Mouse (Mus musculus) hindbrain, embryonic 11.5 days (tissue): ENCODE measurements around the gene Capn1. TPM values are rescaled to one million over a fixed set of nuclear protein-coding genes. Genes with fewer than 3 reads are reported as not detected.
A peak's percentile ranks its signal among the peaks of the same experiment; 100 is the strongest.

Experiments used
- ATAC-seq: fragments of 200-750 bp; cut with Nextera tagmentation; 2 replicates; pipeline ENCODE4 v1.8.0; 2017; ENCODE audit warnings: mild to moderate bottlenecking, moderate TSS enrichment, moderate library complexity; ENCODE audit not compliant: low FRiP score
- DNase-seq: peaks from one replicate; pipeline ENCODE4 v3.0.0-alpha.2; 2015; ENCODE audit warnings: low spot score
- H3K27ac ChIP-seq: fragments of 300-500 bp; sonication (generic); 2 replicates; pipeline ENCODE4 v1.5.1; 2014; ENCODE audit warnings: mild to moderate bottlenecking, low read depth, low read length
- H3K27me3 ChIP-seq: fragments of 300-500 bp; sonication (generic); 2 replicates; pipeline ENCODE4 v1.6.1; 2014; ENCODE audit warnings: mild to moderate bottlenecking, low read length, moderate library complexity, mixed read lengths; ENCODE audit not compliant: control insufficient read depth, insufficient read depth
- H3K36me3 ChIP-seq: fragments of 300-500 bp; sonication (generic); 2 replicates; pipeline ENCODE4 v1.6.1; 2014; ENCODE audit warnings: mild to moderate bottlenecking, low read length, moderate library complexity, mixed read lengths; ENCODE audit not compliant: control insufficient read depth, insufficient read depth
- H3K4me1 ChIP-seq: fragments of 300-500 bp; sonication (generic); replicated peaks from 2 replicates; pipeline ENCODE4 v1.6.1; 2014; ENCODE audit warnings: low read length, mixed read lengths; ENCODE audit not compliant: control insufficient read depth, insufficient read depth
- H3K4me2 ChIP-seq: fragments of 300-500 bp; sonication (generic); replicated peaks from 2 replicates; pipeline ENCODE4 v1.6.1; 2014; ENCODE audit warnings: mild to moderate bottlenecking, low read depth, low read length
- H3K4me3 ChIP-seq: fragments of 300-500 bp; sonication (generic); 2 replicates; pipeline ENCODE4 v1.5.1; 2014; ENCODE audit warnings: low read depth, low read length
- H3K9ac ChIP-seq: fragments of 300-500 bp; sonication (generic); 2 replicates; pipeline ENCODE4 v1.6.1; 2014; ENCODE audit warnings: low read depth, low read length
- H3K9me3 ChIP-seq: fragments of 300-500 bp; sonication (generic); 2 replicates; pipeline ENCODE4 v1.6.1; 2016; ENCODE audit warnings: low read length; ENCODE audit not compliant: control insufficient read depth
- WGBS: fragments of 180-500 bp; shearing (Covaris S2); extraction: QIAGEN DNeasy Blood & Tissue Kit; methylation state at CpG from one replicate; pipeline ENCODE4 v1.1.7; 2014; 5-methylcytosine and 5-hydroxymethylcytosine counted together
- polyA plus RNA-seq: library from polyadenylated mRNA; unstranded; fragments of >200 nt; fragmentation: Nextera tagmentation; extraction: Ambion mirVana; gene quantifications from 2 replicates; pipeline ENCODE4 v1.2.1, GENCODE M21; 2014

Capn1 gene
- polyA plus RNA-seq, 1 experiment from 2014 or later, result 3.8 TPM

GRCm38 (mm10) chr19:6005541-6005940 is 10.2 kb downstream of the Capn1 start:
- H3K27me3 ChIP-seq, result no peaks in the 10 kb centered on the region
- ATAC-seq, result no peak
- no peaks in the 10 kb centered on the region for H3K36me3 ChIP-seq
- H3K4me3 ChIP-seq, result no peak overlapping the region
- WGBS, result 69% methylated on average over 11 of the region's 11 CpGs
- H3K9me3 ChIP-seq, result no peaks in the 10 kb centered on the region
- no peak overlapping the region for H3K27ac ChIP-seq
- no peak for DNase-seq
- H3K4me2 ChIP-seq, result no peak overlapping the region
- H3K9ac ChIP-seq, result no peak overlapping the region
- no peaks in the 10 kb centered on the region for H3K4me1 ChIP-seq

GRCm38 (mm10) chr19:5999969-6000368 is 15.7 kb downstream of the Capn1 start:
- no peak for ATAC-seq
- Histone ChIP-seq H3K27ac (no peak overlapping the region), H3K4me1 (no peaks in the 10 kb centered on the region), H3K4me3 (no peak overlapping the region), H3K27me3 (no peaks in the 10 kb centered on the region), H3K36me3 (no peaks in the 10 kb centered on the region), H3K9me3 (no peaks in the 10 kb centered on the region), H3K9ac (no peak overlapping the region), H3K4me2 (no peak overlapping the region)
- no peak for DNase-seq
- WGBS, result 82% methylated on average over 5 of the region's 5 CpGs

DNA sequence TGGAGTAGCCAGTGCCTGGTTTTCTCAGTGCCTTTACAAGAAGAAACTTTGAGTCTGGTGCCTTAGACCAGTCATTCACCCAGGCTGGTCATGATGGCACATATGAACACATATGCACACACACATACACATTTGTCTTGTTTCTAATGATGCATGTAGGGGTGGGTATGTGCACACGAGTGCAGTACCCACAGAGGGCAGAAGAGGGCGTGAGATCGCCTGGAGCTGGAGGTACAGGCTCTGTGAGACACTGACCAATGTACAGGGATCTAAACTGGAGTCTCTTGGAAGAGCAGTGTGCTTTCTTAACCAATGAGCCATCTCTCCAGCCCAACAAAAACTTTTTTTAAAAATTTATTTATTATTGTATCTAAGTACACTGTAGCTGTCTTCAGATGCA is 17.5 kb downstream of the Capn1 start:
- Histone ChIP-seq H3K36me3 (no peaks in the 10 kb centered on the region), H3K27ac (no peak overlapping the region), H3K9me3 (no peaks in the 10 kb centered on the region), H3K27me3 (no peaks in the 10 kb centered on the region), H3K4me3 (no peak overlapping the region), H3K9ac (no peak overlapping the region), H3K4me2 (no peak overlapping the region), H3K4me1 (no peaks in the 10 kb centered on the region)
- DNase-seq, result no peak
- WGBS, result 82% methylated on average over 3 of the region's 3 CpGs
- no peak for ATAC-seq

DNA sequence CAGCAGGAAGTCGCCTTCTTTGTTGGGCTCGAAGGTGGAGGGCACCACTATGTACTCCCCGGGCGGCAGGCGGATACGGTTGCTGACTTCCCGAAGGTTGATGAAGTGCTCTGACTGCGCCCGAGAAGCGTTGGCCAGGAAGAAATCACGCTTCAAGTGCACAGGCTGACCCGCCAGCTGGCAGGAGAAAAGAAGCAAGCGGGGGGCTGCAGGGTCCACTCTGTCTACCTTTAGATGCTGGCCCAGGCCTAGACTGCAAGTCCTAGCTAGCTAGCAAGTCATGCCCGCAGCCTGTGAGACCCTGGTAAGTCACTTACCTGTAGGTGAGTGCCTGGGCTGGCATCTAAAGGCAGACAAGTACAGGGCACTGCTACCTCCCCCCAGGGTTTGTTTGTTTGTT is 21.0 kb downstream of the Capn1 start:
- no peaks in the 10 kb centered on the region for H3K9me3 ChIP-seq
- DNase-seq (no peak), ATAC-seq (no peak)
- H3K9ac ChIP-seq, result no peak overlapping the region
- no peaks in the 10 kb centered on the region for H3K27me3 ChIP-seq
- H3K36me3 ChIP-seq, result no peaks in the 10 kb centered on the region
- no peaks in the 10 kb centered on the region for H3K4me1 ChIP-seq
- H3K4me2 ChIP-seq, result no peak overlapping the region
- no peak overlapping the region for H3K27ac ChIP-seq
- H3K4me3 ChIP-seq, result no peak overlapping the region
- WGBS, result 88% methylated on average over 14 of the region's 14 CpGs

- Histone ChIP-seq H3K4me1 (peaks cover 5% of the 10 kb centered on the region; the same call in 1 of the 2 replicates), H3K9me3 (no peaks in the 10 kb centered on the region), H3K27me3 (no peaks in the 10 kb centered on the region), H3K4me2 (no peak overlapping the region), H3K4me3 (no peak overlapping the region), H3K9ac (no peak overlapping the region), H3K36me3 (no peaks in the 10 kb centered on the region), H3K27ac (no peak overlapping the region)
- ATAC-seq, result no peak
- 79% methylated on average over 7 of the region's 7 CpGs for WGBS
- DNase-seq, result no peak
These were observed 23.7 kb downstream of the Capn1 start for GRCm38 (mm10) chr19:5992012-5992411.

GRCm38 (mm10) chr19:5991467-5991866 is 24.2 kb downstream of the Capn1 start:
- H3K36me3 ChIP-seq, result no peaks in the 10 kb centered on the region
- H3K27ac ChIP-seq, result no peak overlapping the region
- no peaks in the 10 kb centered on the region for H3K9me3 ChIP-seq
- H3K27me3 ChIP-seq, result no peaks in the 10 kb centered on the region
- H3K4me1 ChIP-seq, result peaks cover 5% of the 10 kb centered on the region; the same call in 1 of the 2 replicates
- no peak for DNase-seq
- no peak for ATAC-seq
- no peak overlapping the region for H3K4me2 ChIP-seq
- H3K9ac ChIP-seq, result 0 out of 2 replicates have a peak overlapping the region, but pooled peaks have one; percentile 4
- no peak overlapping the region for H3K4me3 ChIP-seq
- 84% methylated on average over 7 of the region's 7 CpGs for WGBS

DNA sequence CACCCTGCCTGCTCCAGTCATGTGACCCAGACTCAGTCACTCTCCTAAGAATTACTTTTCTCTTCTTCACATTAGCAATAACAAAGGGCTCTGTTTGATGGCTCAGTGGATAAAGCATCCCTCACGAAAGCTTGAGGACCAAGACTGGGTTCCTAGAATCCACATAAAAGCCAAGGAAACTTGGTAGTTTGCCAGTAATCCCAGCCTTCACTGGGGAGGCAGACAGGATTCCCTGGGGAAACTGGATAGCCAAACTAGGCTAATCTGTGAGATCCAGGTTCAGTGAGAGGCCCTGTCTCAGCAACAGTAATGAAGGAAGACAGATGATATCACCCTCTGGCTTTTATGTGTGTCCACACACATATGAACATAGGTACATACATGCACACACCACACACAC is 24.8 kb downstream of the Capn1 start:
- H3K9ac ChIP-seq, result no peak overlapping the region
- 75% methylated on average over 1 of the region's 1 CpGs for WGBS
- no peak for ATAC-seq

DNA sequence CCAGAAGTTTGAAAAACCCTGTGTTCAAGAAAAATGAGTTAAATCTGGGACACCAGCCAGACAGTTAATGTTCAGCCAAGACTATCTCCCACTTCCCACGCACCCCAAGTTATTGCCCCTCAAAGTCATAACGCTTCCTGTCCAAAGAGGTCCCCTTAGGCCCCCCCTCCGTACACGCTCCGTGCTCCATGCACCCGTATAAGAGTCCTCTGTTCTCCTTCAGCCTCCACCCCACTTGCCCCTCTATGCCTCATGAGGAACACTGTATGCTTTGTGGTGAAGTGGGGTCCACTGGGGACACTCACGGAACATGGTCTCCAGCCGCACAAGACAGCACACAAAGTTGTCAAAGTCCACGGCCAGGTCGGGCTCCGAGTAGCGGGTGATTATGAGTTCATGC is 25.7 kb downstream of the Capn1 start:
- Histone ChIP-seq H3K4me3 (no peak overlapping the region), H3K4me1 (peaks cover 5% of the 10 kb centered on the region; the same call in 1 of the 2 replicates), H3K9ac (no peak overlapping the region), H3K36me3 (no peaks in the 10 kb centered on the region), H3K4me2 (no peak overlapping the region), H3K27me3 (no peaks in the 10 kb centered on the region), H3K9me3 (no peaks in the 10 kb centered on the region), H3K27ac (no peak overlapping the region)
- WGBS, result 94% methylated on average over 12 of the region's 12 CpGs
- no peak for DNase-seq
- no peak for ATAC-seq

More for the DNA sequence above, 24.8 kb downstream of the Capn1 start:
- no peak for DNase-seq
- Histone ChIP-seq H3K27me3 (no peaks in the 10 kb centered on the region), H3K27ac (no peak overlapping the region), H3K36me3 (no peaks in the 10 kb centered on the region), H3K4me2 (no peak overlapping the region), H3K4me3 (no peak overlapping the region), H3K4me1 (peaks cover 5% of the 10 kb centered on the region; the same call in 1 of the 2 replicates), H3K9me3 (no peaks in the 10 kb centered on the region)

DNA sequence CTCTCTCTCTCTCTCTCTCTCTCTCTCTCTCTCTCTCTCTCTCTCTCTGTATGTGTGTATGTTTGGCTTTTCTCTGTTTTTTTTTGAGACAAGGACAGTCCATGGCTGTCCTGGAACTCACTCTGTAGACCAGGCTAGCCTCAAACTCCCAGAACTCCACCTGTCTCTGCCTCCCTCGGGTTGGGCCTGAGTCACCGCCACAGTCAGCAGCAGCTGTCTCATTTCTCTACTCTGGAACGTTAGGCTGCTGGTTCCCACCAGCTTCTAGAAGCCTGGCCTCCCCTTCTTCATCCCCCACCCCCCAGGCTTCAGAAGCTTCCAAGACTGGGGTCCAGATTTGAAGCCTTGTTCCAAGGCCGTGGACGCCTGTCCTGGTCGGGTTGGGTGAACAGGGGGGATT is 26.1 kb downstream of the Capn1 start:
- no peak overlapping the region for H3K27ac ChIP-seq
- no peak overlapping the region for H3K4me3 ChIP-seq

More for the DNA sequence above, 26.1 kb downstream of the Capn1 start:
- Histone ChIP-seq H3K9ac (no peak overlapping the region), H3K4me2 (no peak overlapping the region), H3K27me3 (no peaks in the 10 kb centered on the region), H3K9me3 (no peaks in the 10 kb centered on the region), H3K4me1 (peaks cover 5% of the 10 kb centered on the region; the same call in 1 of the 2 replicates), H3K36me3 (no peaks in the 10 kb centered on the region)
- WGBS, result 77% methylated on average over 6 of the region's 6 CpGs
- ATAC-seq, result no peak
- no peak for DNase-seq
